19 mouse cellular contexts compared by ENCODE assay signal in genomic region chr3:132912420-132912819, GRCm38 (mm10). TPM values are rescaled to one million over a fixed set of nuclear protein-coding genes. Genes with fewer than 3 reads are reported as not detected.
"Had no signal": no experiment of that assay in that cellular context is flagged by ENCODE, and none has a peak within 500 bp of the region (broad histone marks: within the 10 kb centered on the region; RNA-seq: fewer than 3 reads in every experiment).

No protein-coding gene starts in this region.

- H3K4me2 ChIP-seq: liver, embryonic 15.5 days; lung, embryonic 15.5 days; midbrain, embryonic 12.5 days; neural tube, embryonic 13.5 days; neural tube, embryonic 15.5 days had no signal

- H3K9ac ChIP-seq: liver, embryonic 15.5 days; liver, postnatal 0 days; lung, embryonic 15.5 days; midbrain, embryonic 12.5 days; neural tube, embryonic 13.5 days; neural tube, embryonic 15.5 days had no signal

- H3K4me1 ChIP-seq: liver, embryonic 15.5 days; megakaryocyte, embryonic 14.5 days had no signal

- H3K4me3 ChIP-seq: liver, embryonic 15.5 days; lung, embryonic 15.5 days; megakaryocyte, embryonic 14.5 days; midbrain, embryonic 12.5 days; neural tube, embryonic 13.5 days; neural tube, embryonic 15.5 days had no signal

- DNase-seq: liver, postnatal 0 days; lung, adult 2 months; lung, postnatal 14 days; right cerebral cortex, postnatal 14 days; spleen, adult 18-20 months; thymus, adult 18-20 months; thymus, postnatal 14 days; thymus, postnatal 36 days had no signal

- H3K36me3 ChIP-seq: liver, embryonic 15.5 days; lung, embryonic 15.5 days; midbrain, embryonic 12.5 days; neural tube, embryonic 13.5 days; neural tube, embryonic 15.5 days had no signal

- H3K27me3 ChIP-seq: liver, embryonic 15.5 days; lung, embryonic 15.5 days; midbrain, embryonic 12.5 days; neural tube, embryonic 13.5 days; neural tube, embryonic 15.5 days had no signal

- H3K27ac ChIP-seq: liver, embryonic 15.5 days; lung, embryonic 15.5 days; macrophage; midbrain, embryonic 12.5 days; neural tube, embryonic 13.5 days; neural tube, embryonic 15.5 days had no signal

- H3K9me3 ChIP-seq: liver, embryonic 15.5 days; lung, embryonic 15.5 days; megakaryocyte, embryonic 14.5 days; midbrain, embryonic 12.5 days; neural tube, embryonic 13.5 days; neural tube, embryonic 15.5 days had no signal

- ATAC-seq: liver, postnatal 0 days; lung, postnatal 0 days; midbrain, embryonic 16.5 days had no signal

RNA-seq across cellular contexts. Expression of gene Npnt, which starts 37.7 kb away (rescaled TPM):
- total RNA-seq: megakaryocyte progenitor cell, adult 5-6 weeks; monocyte, adult 5-6 weeks had no signal
- polyA plus RNA-seq: macrophage had no signal
